Mouse (Mus musculus) heart, embryonic 15.5 days (tissue): ENCODE results near the gene Phlda1. TPM values are rescaled to one million over a fixed set of nuclear protein-coding genes. Genes with fewer than 3 reads are reported as not detected.
A peak's percentile ranks its signal among the peaks of the same experiment; 100 is the strongest.

Source experiments
- ATAC-seq: fragments of 200-750 bp; cut with Nextera tagmentation; replicated peaks from 2 replicates; pipeline ENCODE4 v1.8.0; 2017; ENCODE audit warnings: low read depth, moderate TSS enrichment; ENCODE audit not compliant: insufficient number of reproducible peaks, insufficient read depth, low FRiP score
- H3K27ac ChIP-seq: fragments of 300-500 bp; sonication (generic); 2 replicates; pipeline ENCODE4 v1.5.1; 2015; ENCODE audit warnings: mild to moderate bottlenecking, inconsistent platforms
- H3K27me3 ChIP-seq: fragments of 300-500 bp; sonication (generic); 2 replicates; pipeline ENCODE4 v1.6.1; 2015; ENCODE audit warnings: inconsistent platforms
- H3K36me3 ChIP-seq: fragments of 300-500 bp; sonication (generic); 2 replicates; pipeline ENCODE4 v1.6.1; 2015; ENCODE audit warnings: mild to moderate bottlenecking, inconsistent platforms
- H3K4me1 ChIP-seq: fragments of 300-500 bp; sonication (generic); replicated peaks from 2 replicates; pipeline ENCODE4 v1.6.1; 2015; ENCODE audit warnings: inconsistent platforms
- H3K4me2 ChIP-seq: fragments of 300-500 bp; sonication (generic); 2 replicates; pipeline ENCODE4 v1.6.1; 2015; ENCODE audit warnings: inconsistent platforms, mild to moderate bottlenecking, moderate library complexity
- H3K4me3 ChIP-seq: fragments of 300-500 bp; sonication (generic); 2 replicates; pipeline ENCODE4 v1.5.1; 2015; ENCODE audit warnings: mild to moderate bottlenecking, inconsistent platforms
- H3K9ac ChIP-seq: fragments of 300-500 bp; sonication (generic); 2 replicates; pipeline ENCODE4 v1.6.1; 2015; ENCODE audit warnings: mild to moderate bottlenecking, inconsistent platforms
- H3K9me3 ChIP-seq: fragments of 300-500 bp; sonication (generic); replicated peaks from 2 replicates; pipeline ENCODE4 v1.6.1; 2016; ENCODE audit warnings: inconsistent platforms
- WGBS: fragments of 180-500 bp; shearing (Covaris S2); methylation state at CpG from one replicate; pipeline ENCODE4 v1.1.7; 2015; ENCODE audit warnings: mixed read lengths; 5-methylcytosine and 5-hydroxymethylcytosine counted together
- polyA plus RNA-seq: library from polyadenylated mRNA; unstranded; fragments of >200 nt; fragmentation: Nextera tagmentation; extraction: Ambion mirVana; gene quantifications from 2 replicates; pipeline ENCODE4 v1.2.1, GENCODE M21; 2015

Gene Phlda1
- polyA plus RNA-seq, 1 experiment from 2014 or later: 28.7 TPM

GRCm38 (mm10) chr10:111528283-111528682 lies 22.2 kb downstream of the Phlda1 start:
- Histone ChIP-seq H3K9me3 (no peaks in the 10 kb centered on the region), H3K4me1 (peaks cover 17% of the 10 kb centered on the region), H3K4me3 (no peak overlapping the region), H3K27ac (no peak overlapping the region), H3K4me2 (no peak overlapping the region), H3K36me3 (no peaks in the 10 kb centered on the region), H3K9ac (no peak overlapping the region), H3K27me3 (no peaks in the 10 kb centered on the region)
- ATAC-seq: no peak
- WGBS: 66% methylated on average over 4 of the region's 4 CpGs

GRCm38 (mm10) chr10:111530398-111530797 lies 24.3 kb downstream of the Phlda1 start:
- WGBS: 78% methylated on average over 7 of the region's 7 CpGs

DNA sequence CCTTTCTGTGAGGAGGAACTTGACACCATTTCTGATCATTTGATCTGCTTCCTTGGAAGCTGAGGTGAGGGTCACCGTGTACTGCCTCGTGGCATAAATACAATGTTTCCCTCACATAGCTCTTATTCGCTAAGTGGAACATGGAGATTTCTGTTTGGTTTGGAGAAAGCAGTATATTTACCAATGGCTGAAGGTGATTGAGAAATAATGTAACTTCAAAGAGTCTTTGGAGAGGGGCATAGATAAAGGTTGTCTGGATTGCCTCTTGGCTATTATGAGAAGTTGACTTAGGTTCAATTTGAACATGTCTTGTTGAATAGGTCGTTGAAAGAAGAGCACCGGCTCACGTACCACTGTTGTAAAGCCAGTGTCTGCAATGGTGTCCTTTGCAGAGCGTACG lies 28.6 kb downstream of the Phlda1 start:
- H3K4me2 ChIP-seq: no peak overlapping the region

More at GRCm38 (mm10) chr10:111530398-111530797, 24.3 kb downstream of the Phlda1 start:
- Histone ChIP-seq H3K4me3 (no peak overlapping the region), H3K9me3 (no peaks in the 10 kb centered on the region), H3K4me1 (peaks cover 17% of the 10 kb centered on the region), H3K27me3 (no peaks in the 10 kb centered on the region), H3K27ac (no peak overlapping the region), H3K36me3 (no peaks in the 10 kb centered on the region), H3K4me2 (no peak overlapping the region), H3K9ac (no peak overlapping the region)
- ATAC-seq: no peak

DNA sequence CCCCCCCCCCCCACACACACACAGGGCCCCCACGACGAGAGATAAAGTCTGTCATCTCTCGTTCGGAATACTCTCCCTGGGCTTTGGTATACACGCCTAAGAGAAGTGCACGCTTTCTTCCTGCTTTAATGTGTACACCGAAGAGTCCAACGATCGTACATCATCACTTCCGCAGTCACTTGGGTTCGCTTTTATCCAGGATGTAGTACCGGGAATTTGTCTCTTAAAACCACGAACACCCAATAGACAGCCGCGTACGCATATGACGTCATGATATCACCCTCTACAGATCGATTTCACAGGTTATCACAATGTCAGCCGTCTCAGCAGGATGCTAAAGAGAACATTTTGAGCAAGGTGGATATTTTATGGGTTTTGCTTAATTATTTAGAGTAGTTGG lies 31.3 kb downstream of the Phlda1 start:
- H3K4me2 ChIP-seq: peak overlapping the region; percentile 53
- no peaks in the 10 kb centered on the region for H3K36me3 ChIP-seq
- H3K9me3 ChIP-seq: no peaks in the 10 kb centered on the region
- ATAC-seq: no peak
- H3K4me1 ChIP-seq: peaks cover 13% of the 10 kb centered on the region
- H3K4me3 ChIP-seq: peak overlapping the region; percentile 24
- 59% methylated on average over 19 of the region's 19 CpGs for WGBS
- H3K27ac ChIP-seq: no peak overlapping the region
- no peaks in the 10 kb centered on the region for H3K27me3 ChIP-seq
- H3K9ac ChIP-seq: no peak overlapping the region

More for the DNA sequence above, 28.6 kb downstream of the Phlda1 start:
- no peaks in the 10 kb centered on the region for H3K9me3 ChIP-seq
- no peak overlapping the region for H3K4me3 ChIP-seq
- WGBS: 79% methylated on average over 8 of the region's 8 CpGs
- no peak overlapping the region for H3K27ac ChIP-seq
- no peaks in the 10 kb centered on the region for H3K36me3 ChIP-seq
- peaks cover 11% of the 10 kb centered on the region for H3K4me1 ChIP-seq
- ATAC-seq: no peak
- H3K9ac ChIP-seq: no peak overlapping the region
- H3K27me3 ChIP-seq: no peaks in the 10 kb centered on the region

DNA sequence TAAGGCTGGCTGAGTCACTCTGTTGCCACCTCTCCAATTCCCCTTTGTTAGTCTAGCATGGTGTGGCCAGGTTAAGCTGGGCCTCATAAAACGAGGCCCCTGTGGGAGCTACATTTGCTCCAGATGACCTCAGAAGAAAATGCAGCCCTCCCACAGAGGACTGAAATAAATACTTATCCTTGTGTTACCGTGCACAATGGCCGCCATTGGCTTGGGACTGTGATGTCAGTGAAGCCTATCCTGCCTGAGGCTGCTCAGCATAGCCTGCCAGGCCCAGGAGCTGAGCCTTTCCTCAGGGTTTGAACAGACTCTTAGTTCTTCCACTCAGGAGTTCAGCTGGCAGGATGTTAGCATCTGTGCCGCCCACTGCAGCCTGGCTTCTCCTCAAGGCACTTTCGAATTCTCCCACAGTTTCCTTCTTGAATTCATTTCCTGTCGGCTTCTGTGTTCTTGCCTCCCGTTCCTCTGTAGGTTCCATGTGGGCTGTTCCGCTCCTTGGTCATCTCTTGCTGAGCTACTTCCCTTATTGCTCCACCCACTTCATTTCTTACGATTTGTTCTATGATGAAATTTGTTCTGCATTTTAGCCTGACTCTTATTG lies 33.7 kb downstream of the Phlda1 start:
- no peaks in the 10 kb centered on the region for H3K36me3 ChIP-seq
- no peak overlapping the region for H3K4me3 ChIP-seq
- no peaks in the 10 kb centered on the region for H3K9me3 ChIP-seq
- no peaks in the 10 kb centered on the region for H3K27me3 ChIP-seq
- WGBS: 34% methylated on average over 9 of the region's 9 CpGs
- H3K9ac ChIP-seq: no peak overlapping the region
- ATAC-seq: no peak
- peaks cover 27% of the 10 kb centered on the region for H3K4me1 ChIP-seq
- peak overlapping the region; percentile 18; the same call in 1 of the 2 replicates for H3K4me2 ChIP-seq
- peak overlapping the region; percentile 17; the same call in 1 of the 2 replicates for H3K27ac ChIP-seq

DNA sequence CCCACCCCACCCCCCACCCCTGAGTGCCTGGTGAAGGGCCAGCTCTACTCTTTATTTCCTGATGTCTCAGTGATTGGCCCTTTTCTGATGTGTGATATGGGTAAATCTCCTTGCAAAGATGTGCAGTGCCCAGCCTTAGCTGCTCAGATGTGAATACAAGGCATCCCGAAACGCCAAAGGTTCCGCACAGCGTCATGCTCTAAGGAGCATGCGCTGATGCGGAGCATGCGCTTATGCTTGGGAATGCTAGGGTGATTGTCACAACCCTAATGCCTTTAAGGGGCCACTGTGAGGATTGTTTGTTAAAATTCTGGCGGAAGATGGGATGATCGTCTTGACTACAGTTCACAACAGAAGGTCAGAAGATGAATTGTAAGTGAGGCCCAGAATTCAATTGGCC lies 34.6 kb downstream of the Phlda1 start:
- 89% methylated on average over 9 of the region's 9 CpGs for WGBS
- H3K9ac ChIP-seq: no peak overlapping the region
- no peaks in the 10 kb centered on the region for H3K9me3 ChIP-seq
- no peak overlapping the region for H3K27ac ChIP-seq
- no peaks in the 10 kb centered on the region for H3K27me3 ChIP-seq
- no peak for ATAC-seq
- no peak overlapping the region for H3K4me3 ChIP-seq
- no peak overlapping the region for H3K4me2 ChIP-seq
- H3K36me3 ChIP-seq: no peaks in the 10 kb centered on the region
- H3K4me1 ChIP-seq: peaks cover 27% of the 10 kb centered on the region

DNA sequence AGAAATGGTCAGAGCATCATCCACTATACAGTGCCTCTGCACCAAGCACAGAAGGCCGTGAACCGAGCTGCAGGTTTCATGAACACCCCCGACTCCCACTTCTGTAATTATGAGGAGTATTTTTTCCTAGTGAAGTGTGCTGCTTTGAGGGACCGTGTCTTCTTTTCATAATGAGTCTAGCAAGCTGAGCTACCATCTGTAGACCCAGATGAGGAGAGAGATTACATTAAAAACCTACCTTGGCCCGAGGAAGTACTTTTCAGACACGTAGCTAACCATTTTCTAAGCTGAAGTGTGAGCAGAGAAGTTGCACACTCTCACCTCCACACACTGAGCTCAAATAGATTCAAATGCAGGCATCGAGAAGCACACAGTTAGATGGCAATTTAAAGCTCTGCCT lies 37.0 kb downstream of the Phlda1 start:
- H3K4me1 ChIP-seq: peaks cover 31% of the 10 kb centered on the region
- 81% methylated on average over 7 of the region's 7 CpGs for WGBS
- no peak overlapping the region for H3K4me3 ChIP-seq
- no peak overlapping the region for H3K4me2 ChIP-seq
- no peaks in the 10 kb centered on the region for H3K9me3 ChIP-seq
- no peak for ATAC-seq
- no peaks in the 10 kb centered on the region for H3K27me3 ChIP-seq
- no peak overlapping the region for H3K27ac ChIP-seq
- H3K36me3 ChIP-seq: no peaks in the 10 kb centered on the region
- no peak overlapping the region for H3K9ac ChIP-seq

- 23% methylated on average over 7 of the region's 7 CpGs for WGBS
- no peaks in the 10 kb centered on the region for H3K9me3 ChIP-seq
- no peak overlapping the region for H3K9ac ChIP-seq
- H3K27me3 ChIP-seq: no peaks in the 10 kb centered on the region
- peak; percentile 74 for ATAC-seq
- H3K4me1 ChIP-seq: peaks cover 33% of the 10 kb centered on the region
- H3K36me3 ChIP-seq: no peaks in the 10 kb centered on the region
- H3K4me2 ChIP-seq: no peak overlapping the region
- H3K4me3 ChIP-seq: no peak overlapping the region
- no peak overlapping the region for H3K27ac ChIP-seq
These were observed 37.7 kb downstream of the Phlda1 start for GRCm38 (mm10) chr10:111543781-111544260.

- no peak overlapping the region for H3K4me2 ChIP-seq
- no peak overlapping the region for H3K4me3 ChIP-seq
- 77% methylated on average over 4 of the region's 4 CpGs for WGBS
- no peaks in the 10 kb centered on the region for H3K36me3 ChIP-seq
- no peak for ATAC-seq
- H3K4me1 ChIP-seq: peaks cover 28% of the 10 kb centered on the region
- H3K9ac ChIP-seq: no peak overlapping the region
- no peaks in the 10 kb centered on the region for H3K9me3 ChIP-seq
- H3K27me3 ChIP-seq: no peaks in the 10 kb centered on the region
- no peak overlapping the region for H3K27ac ChIP-seq
These were observed 38.2 kb downstream of the Phlda1 start for GRCm38 (mm10) chr10:111544311-111544710.

GRCm38 (mm10) chr10:111545648-111546047 lies 39.6 kb downstream of the Phlda1 start:
- Histone ChIP-seq H3K4me1 (peaks cover 23% of the 10 kb centered on the region), H3K27ac (no peak overlapping the region), H3K36me3 (no peaks in the 10 kb centered on the region), H3K9me3 (no peaks in the 10 kb centered on the region), H3K4me2 (no peak overlapping the region), H3K4me3 (no peak overlapping the region), H3K27me3 (no peaks in the 10 kb centered on the region), H3K9ac (no peak overlapping the region)
- ATAC-seq: no peak
- 74% methylated on average over 4 of the region's 4 CpGs for WGBS

GRCm38 (mm10) chr10:111547881-111548372 lies 41.8 kb downstream of the Phlda1 start:
- H3K4me3 ChIP-seq: no peak overlapping the region
- no peak overlapping the region for H3K4me2 ChIP-seq
- no peaks in the 10 kb centered on the region for H3K27me3 ChIP-seq
- no peak for ATAC-seq
- no peak overlapping the region for H3K27ac ChIP-seq
- H3K4me1 ChIP-seq: peaks cover 23% of the 10 kb centered on the region
- no peaks in the 10 kb centered on the region for H3K9me3 ChIP-seq
- H3K9ac ChIP-seq: no peak overlapping the region
- no peaks in the 10 kb centered on the region for H3K36me3 ChIP-seq
- 48% methylated on average over 10 of the region's 10 CpGs for WGBS

DNA sequence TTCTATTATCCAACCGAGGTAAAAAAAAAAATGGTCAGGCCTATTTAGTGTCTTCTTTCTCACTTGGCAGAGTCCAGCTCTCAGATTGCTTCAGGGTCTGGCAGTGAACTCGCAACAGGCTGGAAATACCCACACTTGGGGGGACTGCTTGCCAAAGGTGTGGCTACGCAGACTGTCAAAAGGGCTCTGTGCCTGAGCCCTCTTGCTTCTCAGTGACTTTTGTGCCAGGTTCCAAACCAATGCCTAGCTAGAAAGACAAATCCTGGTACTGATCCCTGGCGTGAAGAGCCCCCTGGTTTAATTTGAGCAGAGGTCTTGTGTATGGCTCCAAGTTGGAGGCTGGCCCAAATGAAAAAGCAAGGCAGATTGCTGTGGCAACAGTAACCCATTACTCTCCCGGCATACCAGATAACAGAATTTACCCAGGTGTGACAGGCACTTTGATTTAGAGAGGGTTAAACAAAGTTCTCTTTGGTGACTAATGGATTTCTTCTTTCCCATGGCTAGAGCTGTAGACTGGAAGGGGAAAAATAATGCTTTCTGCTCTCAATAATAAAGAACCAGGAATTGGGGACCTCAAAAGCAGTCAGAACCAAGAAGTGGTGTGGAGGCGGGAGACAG lies 44.1 kb downstream of the Phlda1 start:
- Histone ChIP-seq H3K36me3 (no peaks in the 10 kb centered on the region), H3K4me1 (peaks cover 9% of the 10 kb centered on the region), H3K9me3 (no peaks in the 10 kb centered on the region), H3K27ac (no peak overlapping the region), H3K4me2 (no peak overlapping the region), H3K9ac (no peak overlapping the region), H3K4me3 (no peak overlapping the region), H3K27me3 (no peaks in the 10 kb centered on the region)
- WGBS: 59% methylated on average over 6 of the region's 6 CpGs
- ATAC-seq: no peak
